Mouse (Mus musculus) liver, adult 2 months (tissue): Measurements from ENCODE around the gene Hcar2.

Experiments
- CTCF ChIP-seq: fragments of 200-500 bp; IDR thresholded peaks from 2 replicates; pipeline ENCODE4 v1.5.1; 2011; ENCODE audit warnings: low read depth, low read length, control low read depth
- POLR2A ChIP-seq: fragments of 200-500 bp; IDR thresholded peaks from 2 replicates; pipeline ENCODE4 v1.6.1; 2011; ENCODE audit warnings: low read length, control low read depth; ENCODE audit not compliant: insufficient read depth; ENCODE audit errors: extremely low read depth

DNA sequence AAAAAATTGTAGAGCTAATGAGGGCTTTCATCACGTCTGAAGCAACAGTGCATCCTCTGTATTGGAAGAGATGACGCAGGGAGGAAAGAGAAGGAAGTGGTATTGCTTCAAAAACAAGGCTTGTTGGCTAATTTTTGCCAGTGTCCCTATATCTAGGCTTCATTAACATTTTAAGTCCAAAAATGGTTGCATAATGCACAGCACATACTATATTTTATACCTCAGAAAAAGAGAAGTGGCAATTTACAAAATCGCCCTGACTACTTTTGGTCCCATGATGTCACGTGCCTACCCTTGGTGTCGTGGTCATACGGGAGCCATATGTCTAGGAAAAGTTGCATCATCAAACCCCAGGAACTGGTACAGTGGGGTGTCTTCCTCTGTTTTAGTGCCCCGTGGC lies 33.0 kb downstream of the Hcar2 start:
- no peak for TF ChIP-seq CTCF
- no peak for TF ChIP-seq POLR2A
